Mouse (Mus musculus) neutrophil, adult 59 days (primary cell): Measurements from ENCODE around the gene Magohb. TPM values are rescaled to one million over a fixed set of nuclear protein-coding genes. Genes with fewer than 3 reads are reported as not detected.

Experiments
- total RNA-seq, 2 experiments: library from RNA; stranded (reverse); gene quantifications; 1 replicate in 1 of 2; 2 replicates in 1 of 2; pipeline ENCODE4 v1.2.4; 2023

Gene Magohb
- total RNA-seq = 10 to 100 TPM; 13.1 to 14.1 TPM

DNA sequence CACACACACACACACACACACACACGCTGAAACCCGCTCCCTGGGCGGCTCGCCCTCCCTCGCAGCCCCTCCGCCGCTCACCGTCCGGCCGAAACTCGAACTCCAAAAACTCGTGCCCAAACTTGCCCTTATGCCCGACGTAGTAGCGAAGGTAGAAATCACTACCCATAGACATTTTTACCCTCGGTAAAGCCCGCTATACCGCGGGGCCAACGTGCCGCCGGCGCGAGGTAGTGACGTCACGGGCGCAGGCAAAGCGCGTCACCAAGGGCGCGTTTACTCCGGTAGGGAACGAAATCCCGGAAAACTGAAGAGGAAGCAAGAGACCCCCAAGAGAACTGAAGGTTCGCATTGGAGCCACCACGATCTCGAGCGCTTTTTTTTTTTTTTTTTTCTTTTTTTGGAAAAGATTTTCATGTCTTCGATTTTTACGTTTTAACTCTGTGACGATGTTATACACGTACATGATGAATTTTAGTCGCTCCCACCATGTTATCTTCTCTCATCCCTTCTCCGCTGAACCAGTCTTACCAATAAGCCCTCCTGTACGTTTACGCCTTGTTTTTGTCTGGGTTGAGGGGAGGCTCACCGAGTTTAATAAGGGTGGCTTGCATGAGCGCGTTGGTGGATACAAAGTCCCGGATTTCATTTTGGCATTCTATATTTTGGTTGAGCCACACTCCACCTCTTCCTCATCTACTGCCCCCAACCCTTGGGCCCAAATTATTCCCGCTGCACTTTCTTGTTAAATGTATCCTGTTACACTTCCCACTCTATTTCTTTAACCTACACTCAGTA, at the start of gene Magohb:
Gene Magohb, minus strand, starts transcription at position 254 of the 798 bp plus-strand sequence.

GRCm38 (mm10) chr6:131247206-131247605, 45.8 kb downstream of the Magohb start, which contains the start of gene Klra2:
TSS of gene Klra2 (minus strand) at chr6:131247362.

Other genes starting within 250 kb of the Magohb start
- 10 to 100 TPM; 70.4 to 82.4 TPM for gene Klra2, start 45.9 kb downstream of the Magohb start, total RNA-seq
- 1 to 10 TPM; 2.0 to 2.4 TPM for gene Styk1, start 60.4 kb upstream of the Magohb start, total RNA-seq
- 100 to 1,000 TPM in 1 of 2 experiments, 10 to 100 TPM in 1; 98.8 to 107 TPM for gene Ybx3, start 95.2 kb upstream of the Magohb start, total RNA-seq
- not detected for gene 5430401F13Rik, start 193.2 kb upstream of the Magohb start, total RNA-seq
- not detected for gene Gm6619, start 193.2 kb upstream of the Magohb start, total RNA-seq